Mouse (Mus musculus): Measurements from ENCODE around the gene Lmcd1.

Gene Lmcd1

DNA sequence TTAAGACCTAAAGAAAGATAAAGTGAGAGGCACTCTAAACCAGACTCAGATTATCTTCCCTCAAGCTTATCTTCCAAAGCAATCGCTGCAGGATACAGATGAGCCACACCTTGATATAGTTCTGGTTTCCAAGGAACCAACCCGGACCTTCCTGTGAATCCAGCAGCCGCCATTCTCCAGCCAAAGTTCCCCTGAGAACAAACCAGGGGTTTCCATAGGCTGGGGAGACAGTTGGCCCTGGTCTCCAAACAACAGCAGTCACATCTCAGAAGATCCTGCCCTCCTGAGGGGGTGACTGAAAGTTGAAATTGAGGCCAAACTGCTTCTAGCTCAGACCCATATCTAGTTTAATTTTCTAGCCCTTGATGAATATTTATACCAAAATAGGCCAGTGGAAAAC, 14.7 kb downstream of the Lmcd1 start:
- no peak for DNase-seq

DNA sequence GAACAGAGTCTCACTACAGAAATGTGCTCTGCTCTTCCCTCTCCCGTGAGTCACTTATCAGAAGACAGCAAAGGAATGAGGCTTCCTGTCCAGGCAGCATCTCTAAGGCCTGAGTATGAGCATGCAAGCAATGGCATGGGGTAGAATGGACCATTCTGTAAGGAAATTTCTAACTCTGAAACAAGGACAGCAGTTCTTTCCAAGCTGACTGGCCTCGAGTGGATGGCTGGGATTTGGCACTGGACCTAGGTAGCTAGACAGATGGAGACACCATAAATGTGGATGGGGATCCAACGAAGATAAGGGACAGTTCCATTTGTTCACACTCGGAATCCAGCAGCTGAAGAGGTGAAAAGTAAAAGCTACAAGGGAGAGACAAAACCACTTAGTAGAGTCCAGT, 17.6 kb downstream of the Lmcd1 start:
- no peak for DNase-seq

- no peak for DNase-seq
Measured at GRCm38 (mm10) chr6:112293320-112293719, 19.8 kb downstream of the Lmcd1 start.

DNA sequence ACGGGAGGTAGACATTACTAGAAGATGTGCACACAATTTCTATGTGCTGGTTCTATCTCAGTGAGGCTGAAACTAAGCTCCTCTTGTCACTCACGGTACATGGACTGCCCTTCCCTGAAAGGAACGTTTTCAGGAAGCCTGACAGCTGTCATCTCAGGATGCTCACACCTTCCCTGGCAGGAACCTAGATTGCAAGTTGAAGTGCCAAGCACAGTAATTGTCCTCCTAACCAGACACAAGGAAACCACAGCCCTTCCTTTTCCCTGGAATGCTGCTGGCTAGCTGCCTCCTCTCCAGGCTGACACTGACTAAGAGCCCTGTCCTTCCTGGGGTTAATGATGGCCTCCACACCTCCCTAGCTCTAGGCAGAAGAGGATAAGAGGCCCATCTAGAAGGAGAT, 21.7 kb downstream of the Lmcd1 start:
- DNase-seq, result no peak

DNA sequence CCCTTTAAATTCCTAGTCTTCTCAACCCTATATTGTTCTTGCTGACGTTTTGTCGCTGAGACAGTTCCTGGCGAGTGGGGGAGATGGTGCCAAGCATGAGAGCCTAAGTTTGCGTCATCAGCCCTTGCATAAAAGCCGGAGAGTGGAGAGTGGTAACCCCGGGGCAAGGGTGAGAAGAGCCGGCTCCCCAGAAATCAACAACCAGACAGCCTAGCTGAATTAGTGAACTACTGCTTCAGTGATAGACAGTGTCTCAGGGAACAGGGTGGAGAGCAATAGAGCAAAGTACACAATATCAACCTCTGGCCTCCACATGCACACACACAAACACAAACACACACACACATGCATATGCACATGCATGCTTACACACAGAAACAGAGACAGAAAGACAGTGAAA, 26.6 kb downstream of the Lmcd1 start:
- no peak for DNase-seq

DNA sequence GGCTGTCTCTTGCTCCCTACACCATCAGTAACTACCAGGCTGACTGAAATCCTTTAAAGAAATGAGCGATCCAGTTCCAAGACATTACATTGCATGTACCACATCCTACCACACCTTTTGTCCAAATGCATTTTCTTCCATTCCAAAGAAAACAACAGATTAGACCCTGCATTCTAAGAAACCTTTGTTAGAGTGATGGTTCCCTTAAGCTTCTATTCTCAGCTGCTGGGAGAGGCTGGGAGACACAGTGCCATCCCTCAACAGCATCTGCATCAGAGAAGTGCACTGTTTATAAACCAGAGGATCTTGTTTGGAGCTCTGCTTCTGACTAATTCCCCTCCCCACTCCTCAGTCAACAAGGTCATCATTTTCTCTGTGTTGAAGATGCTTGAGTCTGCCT, 27.1 kb downstream of the Lmcd1 start:
- DNase-seq, result no peak

- DNase-seq, result no peak
Measured at GRCm38 (mm10) chr6:112302248-112302647, 28.7 kb downstream of the Lmcd1 start.

- DNase-seq, result no peak
Measured at GRCm38 (mm10) chr6:112302814-112303383, 29.3 kb downstream of the Lmcd1 start.

- DNase-seq, result no peak
Measured at GRCm38 (mm10) chr6:112304751-112305150, 31.2 kb downstream of the Lmcd1 start.

- no peak for DNase-seq
Measured at GRCm38 (mm10) chr6:112309330-112309938, 35.9 kb downstream of the Lmcd1 start.

- DNase-seq, result no peak
Measured at GRCm38 (mm10) chr6:112311385-112311784, 37.8 kb downstream of the Lmcd1 start.

GRCm38 (mm10) chr6:112319449-112319848, 45.9 kb downstream of the Lmcd1 start:
- no peak for DNase-seq

GRCm38 (mm10) chr6:112320679-112321078, 47.1 kb downstream of the Lmcd1 start:
- no peak for DNase-seq

DNA sequence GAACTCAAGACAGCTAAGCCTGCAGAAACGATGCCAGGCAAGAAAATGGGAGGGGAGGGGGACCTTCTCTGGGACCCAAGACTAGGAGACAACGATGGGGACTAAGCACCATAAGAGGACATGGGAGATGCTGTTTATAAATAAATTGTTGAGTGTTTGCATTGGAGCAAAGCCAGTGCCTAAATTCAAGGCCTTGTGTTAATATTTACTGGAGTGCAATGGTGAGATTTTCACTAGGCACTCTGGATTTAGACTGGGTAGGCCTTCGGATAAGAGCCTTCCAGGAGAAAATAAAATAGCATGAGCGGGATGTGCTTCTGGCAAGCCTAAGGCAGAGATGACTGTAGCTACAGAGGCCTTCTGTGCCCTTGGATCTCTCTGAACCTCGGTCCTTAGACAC, 49.4 kb downstream of the Lmcd1 start:
- DNase-seq, result no peak

DNA sequence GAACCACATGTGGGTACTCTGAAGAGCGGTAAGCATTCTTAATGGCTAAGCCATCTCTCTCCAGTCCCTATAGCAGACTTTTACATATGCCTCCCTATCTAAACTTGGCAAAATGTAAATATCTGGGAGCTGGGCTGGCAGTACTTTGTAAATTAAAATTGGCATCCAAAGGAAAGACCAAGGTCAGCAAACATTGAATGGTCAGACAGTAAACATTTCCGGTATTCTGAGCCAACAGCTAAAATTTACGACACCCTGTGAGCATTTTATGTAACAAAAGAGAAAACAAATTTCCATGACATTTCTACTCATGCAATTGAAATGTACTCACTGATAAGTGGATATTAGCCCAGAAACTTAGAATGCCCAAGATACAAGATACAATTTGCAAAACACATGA, 51.7 kb downstream of the Lmcd1 start:
- DNase-seq, result no peak

GRCm38 (mm10) chr6:112327793-112328192, 54.2 kb downstream of the Lmcd1 start:
- no peak for DNase-seq

DNA sequence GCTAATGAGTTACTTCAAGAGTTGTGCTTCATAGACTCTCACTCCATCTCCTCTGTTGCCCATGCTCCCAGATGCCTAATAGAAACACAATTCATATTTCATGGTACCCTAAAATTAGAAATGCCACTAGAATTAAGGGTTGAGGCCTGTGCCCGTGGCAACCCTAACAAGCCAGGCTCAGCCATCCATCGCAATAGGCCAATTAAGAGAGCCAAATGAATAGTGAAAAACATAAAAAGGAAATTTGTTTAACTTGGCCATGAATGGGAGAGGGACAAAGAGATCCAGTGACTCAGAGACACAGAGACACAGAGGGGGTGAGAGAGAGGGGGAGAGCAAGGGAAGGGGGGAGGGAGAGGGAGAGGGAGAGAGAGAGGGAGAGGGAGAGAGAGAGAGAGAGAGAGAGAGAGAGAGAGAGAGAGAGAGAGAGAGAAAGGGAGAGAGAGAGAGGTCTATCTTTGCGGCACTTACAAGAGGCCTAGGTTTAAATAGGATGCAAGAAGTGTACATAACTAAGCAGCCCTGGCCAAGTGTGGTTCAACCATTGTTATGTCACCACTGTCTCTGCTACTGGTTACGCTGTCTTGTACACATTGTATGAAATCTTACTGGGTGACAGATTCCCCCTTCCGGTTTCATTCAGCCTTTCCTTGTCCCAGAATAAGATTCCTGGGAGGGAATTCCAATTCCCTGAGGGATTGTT, 57.1 kb downstream of the Lmcd1 start:
- DNase-seq, result no peak

DNA sequence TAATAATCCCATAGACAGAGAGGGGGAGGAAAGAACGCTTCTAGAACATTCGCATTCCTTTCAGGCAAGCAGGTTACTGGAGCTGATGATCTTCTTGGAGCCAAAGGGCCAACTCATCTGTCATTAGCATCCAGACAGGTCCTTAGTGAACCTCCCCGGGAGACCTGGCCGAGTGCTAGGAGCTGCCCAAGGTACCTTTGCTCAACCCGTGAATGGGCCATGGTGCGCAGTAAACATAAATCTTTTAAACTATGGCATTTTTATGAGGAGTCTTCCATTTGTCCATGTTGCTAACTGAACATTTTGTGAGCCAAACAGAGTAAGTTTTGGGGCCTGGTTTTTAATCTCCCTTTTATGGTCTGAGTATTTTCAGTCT, 57.7 kb downstream of the Lmcd1 start:
- DNase-seq, result no peak

DNA sequence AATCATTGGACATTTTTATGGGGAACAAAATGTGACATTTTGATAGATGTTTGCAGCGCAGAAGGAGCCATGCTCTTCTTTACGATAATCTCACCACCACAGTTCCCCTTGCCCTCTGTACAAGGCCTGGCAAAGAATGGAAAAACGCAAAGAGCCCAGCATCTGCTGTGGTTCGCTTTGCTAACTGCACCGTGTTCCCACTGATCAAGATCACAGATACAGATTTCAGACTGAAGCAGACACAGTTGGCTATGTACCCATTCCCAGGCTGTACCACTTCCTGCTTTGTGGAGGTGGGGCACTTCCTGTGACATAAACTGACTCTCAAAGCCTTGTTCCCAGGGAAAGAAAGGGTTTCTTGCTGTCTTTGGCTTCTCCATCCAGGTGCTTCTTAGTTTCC, 60.4 kb downstream of the Lmcd1 start:
- DNase-seq, result no peak

- no peak for DNase-seq
Measured at GRCm38 (mm10) chr6:112337667-112338066, 64.1 kb downstream of the Lmcd1 start.

GRCm38 (mm10) chr6:112339016-112339415, 65.5 kb downstream of the Lmcd1 start:
- no peak for DNase-seq

GRCm38 (mm10) chr6:112350452-112350851, 76.9 kb downstream of the Lmcd1 start:
- DNase-seq, result no peak

- no peak for DNase-seq
Measured at GRCm38 (mm10) chr6:112359341-112359740, 85.8 kb downstream of the Lmcd1 start.

GRCm38 (mm10) chr6:112360676-112361075, 87.1 kb downstream of the Lmcd1 start:
- no peak for DNase-seq

All from cerebellum, postnatal 36 days (tissue).